Mouse (Mus musculus) spleen, adult 18-20 months (tissue): ENCODE measurements around the gene Actb.
"Not testable (repeated sequence)": the region's sequence is repeated elsewhere in the genome, so short reads cannot be mapped to it uniquely, and the experiment has no call there.

Experiments
- DNase-seq, 2 experiments: peaks; one replicate each; pipeline ENCODE4 v3.0.0; 2022; ENCODE audit warnings: mixed read lengths in 2 of 2

The Actb gene

GRCm38 (mm10) chr5:142901355-142901802 lies 5.2 kb downstream of the Actb start:
- no peak for DNase-seq

- no peak for DNase-seq
These were observed 5.9 kb downstream of the Actb start for GRCm38 (mm10) chr5:142900651-142901050.

GRCm38 (mm10) chr5:142899932-142900533 lies 6.5 kb downstream of the Actb start:
- no peak for DNase-seq

- DNase-seq: no peak
These were observed 7.4 kb downstream of the Actb start for GRCm38 (mm10) chr5:142899057-142899601.

- DNase-seq: no peak
These were observed 8.2 kb downstream of the Actb start for GRCm38 (mm10) chr5:142898316-142898715.

- no peak for DNase-seq
These were observed 8.8 kb downstream of the Actb start for GRCm38 (mm10) chr5:142897568-142898248.

- DNase-seq: no peak
These were observed 9.8 kb downstream of the Actb start for GRCm38 (mm10) chr5:142896713-142897112.

- no peak for DNase-seq
These were observed 10.4 kb downstream of the Actb start for GRCm38 (mm10) chr5:142896192-142896591.

- DNase-seq: peak; percentile 76 to 89
These were observed 11.5 kb downstream of the Actb start, which contains the start of gene Fbxl18 for GRCm38 (mm10) chr5:142894918-142895613. Gene Fbxl18 (minus strand): TSS chr5:142895421.

GRCm38 (mm10) chr5:142891396-142891795 lies 15.2 kb downstream of the Actb start:
- DNase-seq: no peak

GRCm38 (mm10) chr5:142887533-142887932 lies 19.0 kb downstream of the Actb start:
- not testable (repeated sequence) for DNase-seq

GRCm38 (mm10) chr5:142886761-142887160 lies 19.8 kb downstream of the Actb start:
- no peak for DNase-seq

- no peak for DNase-seq
These were observed 20.4 kb downstream of the Actb start for GRCm38 (mm10) chr5:142886181-142886580.

GRCm38 (mm10) chr5:142882471-142882870 lies 24.1 kb downstream of the Actb start:
- no peak for DNase-seq

- DNase-seq: no peak
These were observed 24.6 kb downstream of the Actb start for GRCm38 (mm10) chr5:142881936-142882335.

GRCm38 (mm10) chr5:142880806-142881516 lies 25.6 kb downstream of the Actb start:
- no peak for DNase-seq

GRCm38 (mm10) chr5:142880246-142880645 lies 26.3 kb downstream of the Actb start:
- DNase-seq: no peak

- peak; percentile 56 to 77 for DNase-seq
These were observed 27.0 kb downstream of the Actb start for GRCm38 (mm10) chr5:142879318-142880175.

GRCm38 (mm10) chr5:142878570-142878969 lies 28.0 kb downstream of the Actb start:
- no peak for DNase-seq

- DNase-seq: peak; percentile 70 to 85
These were observed 28.9 kb downstream of the Actb start for GRCm38 (mm10) chr5:142877337-142878280.

- no peak for DNase-seq
These were observed 29.7 kb downstream of the Actb start for GRCm38 (mm10) chr5:142876896-142877295.
